Mouse (Mus musculus): ENCODE results near the gene Sertad1. TPM values are rescaled to one million over a fixed set of nuclear protein-coding genes. Genes with fewer than 3 reads are reported as not detected.
A peak's percentile ranks its signal among the peaks of the same experiment; 100 is the strongest.
"Not testable (repeated sequence)": the region's sequence is repeated elsewhere in the genome, so short reads cannot be mapped to it uniquely, and the experiment has no call there.

The Sertad1 gene
- total RNA-seq, 2 experiments from 2014 or later: 4.5 TPM

DNA sequence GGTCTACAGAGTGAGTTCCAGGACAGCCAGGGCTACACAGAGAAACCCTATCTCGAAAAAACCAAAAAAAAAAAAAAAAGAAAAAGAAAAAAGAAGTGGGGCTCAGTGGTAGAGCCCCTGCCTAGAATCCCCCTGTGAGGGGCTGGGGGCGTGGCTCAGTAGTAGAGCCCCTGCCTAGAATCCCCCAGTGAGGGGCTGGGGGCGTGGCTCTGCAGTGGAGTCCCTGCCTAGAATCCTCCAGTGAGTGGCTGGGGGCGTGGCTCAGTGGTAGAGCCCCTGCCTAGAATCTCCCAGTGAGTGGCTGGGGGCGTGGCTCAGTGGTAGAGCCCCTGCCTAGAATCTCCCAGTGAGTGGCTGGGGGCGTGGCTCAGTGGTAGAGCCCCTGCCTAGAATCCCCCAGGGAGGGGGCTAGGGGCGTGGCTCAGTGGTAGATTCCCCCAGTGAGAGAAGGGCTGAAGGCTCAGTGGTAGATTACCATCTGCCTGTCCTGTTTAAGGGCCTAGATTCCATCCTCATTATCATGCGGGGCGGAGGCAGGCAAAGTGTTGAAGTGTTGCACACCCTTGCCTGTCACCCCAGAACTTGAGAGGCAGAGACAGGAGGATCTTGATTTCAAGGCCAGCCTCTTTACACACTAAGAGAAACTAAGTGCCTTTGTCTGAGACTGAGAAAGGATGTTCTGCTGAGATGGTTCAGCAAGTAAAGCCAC lies 8.1 kb downstream of the Sertad1 start:
- DNase-seq (ENCODE audit: low spot score in 2 of 2): not testable (repeated sequence)

GRCm38 (mm10) chr7:27499036-27499435 lies 12.3 kb downstream of the Sertad1 start, which contains the start of gene Prx:
Prx (plus strand) TSS chr7:27499324.
- no peak for DNase-seq (ENCODE audit: low spot score in 2 of 2)

DNA sequence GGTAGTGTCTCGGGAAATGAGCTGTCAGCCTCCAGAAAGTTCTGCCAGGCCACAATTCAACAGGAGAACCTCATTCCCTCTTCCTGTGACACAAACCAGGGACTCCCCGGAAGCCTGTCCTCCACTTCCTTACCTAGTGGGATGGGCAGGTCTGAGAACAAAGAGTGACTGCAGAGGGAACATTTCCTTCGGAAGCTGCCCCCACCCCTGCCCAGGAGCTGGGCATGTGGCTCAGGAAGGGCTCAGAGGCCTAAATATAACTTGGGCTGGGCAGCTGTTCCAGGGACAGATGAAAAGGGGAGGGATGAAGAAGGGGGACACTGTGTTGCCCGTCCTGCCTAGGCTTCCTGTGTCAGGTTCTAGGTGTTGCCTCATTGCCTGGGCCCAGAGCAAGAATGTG lies 14.9 kb downstream of the Sertad1 start:
- DNase-seq (ENCODE audit: low spot score in 2 of 2): no peak

GRCm38 (mm10) chr7:27506765-27507370 lies 20.2 kb downstream of the Sertad1 start:
- no peak for DNase-seq (ENCODE audit: low spot score in 2 of 2)

DNA sequence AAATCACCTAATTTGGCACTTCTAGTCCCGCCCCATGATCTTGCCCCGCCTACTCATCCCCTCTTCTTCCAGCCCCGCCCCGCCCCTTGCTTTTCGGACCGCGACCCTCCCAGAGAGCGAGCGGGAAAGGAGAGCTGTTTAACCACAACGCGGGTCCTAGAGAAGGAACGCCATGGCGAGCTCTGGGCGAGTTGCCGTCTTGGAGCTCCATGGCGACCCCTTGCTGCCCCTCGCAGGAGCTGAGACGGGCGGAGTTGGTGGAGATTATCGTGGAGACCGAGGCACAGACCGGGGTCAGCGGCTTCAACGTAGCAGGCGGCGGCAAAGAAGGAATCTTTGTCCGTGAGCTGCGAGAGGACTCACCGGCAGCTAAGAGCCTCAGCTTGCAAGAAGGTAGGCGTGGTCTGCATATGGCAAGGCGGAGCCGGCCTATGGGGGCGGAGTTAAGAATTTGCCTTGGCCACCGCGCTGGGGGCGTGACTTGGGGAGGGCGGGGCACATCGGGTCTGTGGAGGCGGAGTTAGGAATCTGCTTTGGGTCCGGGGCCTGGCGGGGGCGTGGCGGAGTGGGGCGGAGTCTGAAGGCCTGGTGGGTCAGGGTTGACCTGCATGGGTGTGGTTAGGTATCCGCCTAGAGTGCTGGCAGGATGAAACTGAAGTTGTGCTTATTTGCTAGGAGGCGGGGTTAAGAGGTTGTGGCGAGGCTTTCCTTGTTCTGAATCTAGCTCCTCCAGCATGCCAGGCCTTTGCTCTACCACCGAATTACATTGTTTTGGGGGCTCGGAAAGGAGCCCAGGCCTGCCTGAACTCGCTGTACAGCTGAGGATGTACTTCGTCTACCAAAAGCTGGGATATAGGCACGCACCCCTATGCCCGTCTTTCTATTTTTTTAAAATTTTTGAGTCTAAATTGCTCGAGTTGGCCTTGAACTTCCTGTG lies 21.3 kb downstream of the Sertad1 start:
- peak; percentile 89 to 93 for DNase-seq (ENCODE audit: low spot score in 2 of 2)

DNA sequence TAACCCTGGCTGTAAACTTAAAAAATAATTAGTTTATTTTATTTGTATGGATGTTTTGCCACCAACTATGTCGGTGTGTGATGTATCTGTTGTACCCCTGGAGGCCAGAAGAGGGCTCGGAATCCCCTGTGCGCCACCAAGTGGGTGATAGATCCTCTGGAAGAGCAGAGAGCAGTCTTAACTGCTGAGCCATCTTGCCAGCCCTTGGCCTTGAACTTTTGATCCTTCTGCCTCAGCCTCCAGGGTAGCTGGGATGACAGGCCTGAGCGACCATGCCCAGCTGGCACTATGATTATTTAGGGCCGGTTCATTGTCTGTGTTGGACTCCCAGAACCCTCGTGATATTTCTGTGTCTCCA lies 21.9 kb downstream of the Sertad1 start:
- DNase-seq (ENCODE audit: low spot score in 2 of 2): peak; percentile 56 to 67

DNA sequence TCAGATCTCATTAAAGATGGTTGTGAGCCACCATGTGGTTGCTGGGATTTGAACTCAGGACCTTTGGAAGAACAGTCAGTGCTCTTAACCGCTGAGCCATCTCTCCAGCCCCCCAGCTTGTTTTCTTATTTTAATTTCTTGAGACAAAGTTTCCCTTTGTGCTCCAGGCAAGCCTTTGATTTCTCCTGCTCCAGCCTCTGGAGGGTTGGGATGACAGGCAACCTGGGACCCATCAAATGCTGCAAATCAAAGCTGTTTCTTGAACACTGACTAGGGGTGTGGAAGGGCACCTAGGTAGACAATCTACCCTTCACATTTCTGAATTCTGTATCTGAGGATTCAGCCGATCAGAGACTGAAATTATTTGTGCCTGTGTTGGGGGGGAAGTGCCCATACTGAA lies 24.1 kb downstream of the Sertad1 start:
- DNase-seq (ENCODE audit: low spot score in 2 of 2): no peak

- no peak for DNase-seq (ENCODE audit: low spot score in 2 of 2)
Observed at GRCm38 (mm10) chr7:27514961-27515360, 28.3 kb downstream of the Sertad1 start.

DNA sequence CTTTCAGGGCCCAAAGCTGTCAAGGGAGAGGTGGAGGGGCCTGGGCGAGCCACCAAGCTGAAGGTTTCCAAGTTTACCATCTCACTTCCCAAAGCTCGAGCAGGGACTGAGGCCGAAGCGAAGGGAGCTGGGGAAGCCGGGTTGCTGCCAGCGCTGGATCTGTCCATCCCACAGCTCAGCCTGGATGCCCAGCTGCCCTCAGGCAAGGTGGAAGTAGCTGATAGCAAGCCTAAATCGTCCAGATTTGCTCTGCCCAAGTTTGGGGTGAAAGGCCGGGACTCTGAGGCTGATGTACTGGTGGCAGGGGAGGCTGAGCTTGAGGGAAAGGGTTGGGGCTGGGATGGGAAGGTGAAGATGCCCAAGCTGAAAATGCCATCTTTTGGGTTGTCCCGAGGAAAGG lies 31.6 kb downstream of the Sertad1 start:
- DNase-seq (ENCODE audit: low spot score in 2 of 2): no peak

DNA sequence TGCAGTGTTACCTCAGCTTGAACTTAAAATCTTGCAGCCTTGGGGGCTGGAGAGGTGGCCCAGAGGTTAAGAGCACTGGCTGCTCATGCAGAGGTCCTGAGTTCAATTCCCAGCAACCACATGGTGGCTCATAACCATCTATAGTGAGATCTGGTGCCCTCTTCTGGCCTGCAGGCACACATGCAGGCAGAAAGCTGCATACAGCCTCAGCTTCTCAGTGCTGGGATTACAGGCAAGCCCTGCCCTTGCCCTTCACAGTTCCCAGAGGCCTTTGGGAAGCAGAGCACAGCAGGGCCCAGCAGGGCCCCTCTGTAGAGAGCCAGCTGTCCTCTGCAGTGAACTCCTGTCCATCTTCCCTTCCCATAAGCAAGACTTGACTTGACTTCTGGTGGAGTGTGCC lies 33.4 kb downstream of the Sertad1 start:
- no peak for DNase-seq (ENCODE audit: low spot score in 2 of 2)

DNA sequence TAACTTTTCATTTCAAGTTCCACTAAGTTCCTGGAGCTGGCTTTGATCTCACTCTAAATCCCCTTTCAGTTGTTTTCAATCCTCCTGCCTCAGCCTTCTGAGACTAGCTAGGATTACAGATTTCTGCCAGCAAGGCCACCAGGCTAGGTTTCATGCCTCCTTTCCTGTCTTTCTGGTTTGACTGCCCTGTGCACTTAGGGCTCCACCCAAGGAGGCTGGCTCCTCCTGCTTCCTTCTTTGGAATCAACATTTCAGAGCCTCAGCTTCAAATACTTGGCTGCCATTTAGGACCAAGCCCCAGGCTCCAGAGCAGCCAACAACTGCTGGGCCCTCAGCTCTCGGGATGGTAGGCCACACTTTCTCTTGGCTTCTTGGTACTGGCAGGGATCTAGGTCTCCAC lies 33.9 kb downstream of the Sertad1 start:
- DNase-seq (ENCODE audit: low spot score in 2 of 2): no peak

DNA sequence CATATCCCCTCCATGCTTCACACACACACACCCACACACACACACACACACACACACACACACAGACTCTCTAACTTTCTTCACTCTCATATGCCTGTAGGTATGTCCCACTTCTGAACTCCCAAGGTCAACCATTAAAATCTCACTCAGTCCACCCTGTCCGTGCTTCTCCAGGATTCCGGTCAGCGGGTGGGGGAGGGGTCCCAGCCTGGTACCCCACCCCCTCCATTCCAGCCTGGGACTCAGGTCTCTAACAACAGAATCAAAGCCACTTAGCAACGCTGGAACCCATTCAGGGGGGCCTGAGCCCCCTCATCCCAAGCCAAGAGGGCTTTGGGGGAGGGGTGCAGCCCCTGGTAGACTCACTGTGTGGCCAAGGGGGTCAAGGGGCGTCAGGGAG lies 36.3 kb downstream of the Sertad1 start, which contains the start of gene Hipk4:
Gene Hipk4 (plus strand): TSS at position 301 of the 400 bp plus-strand sequence.
- DNase-seq (ENCODE audit: low spot score in 2 of 2): no peak

- DNase-seq (ENCODE audit: low spot score in 2 of 2): no peak
Observed at GRCm38 (mm10) chr7:27523805-27524204, 37.1 kb downstream of the Sertad1 start.

GRCm38 (mm10) chr7:27526039-27526827 lies 39.5 kb downstream of the Sertad1 start:
- DNase-seq (ENCODE audit: low spot score in 2 of 2): peak; percentile 81 to 84

DNA sequence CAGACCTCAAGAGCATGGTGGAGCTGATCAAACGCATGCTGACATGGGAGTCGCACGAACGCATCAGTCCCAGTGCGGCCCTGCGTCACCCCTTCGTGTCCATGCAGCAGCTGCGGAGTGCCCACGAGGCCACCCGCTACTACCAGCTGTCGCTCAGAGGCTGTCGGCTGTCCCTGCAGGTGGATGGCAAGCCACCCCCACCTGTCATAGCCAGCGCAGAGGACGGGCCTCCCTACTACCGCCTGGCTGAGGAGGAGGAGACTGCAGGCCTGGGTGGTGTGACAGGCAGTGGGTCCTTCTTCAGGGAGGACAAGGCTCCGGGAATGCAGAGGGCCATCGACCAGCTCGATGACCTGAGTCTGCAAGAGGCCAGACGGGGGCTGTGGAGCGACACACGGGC lies 42.4 kb downstream of the Sertad1 start:
- peak in 1 of 2 experiments; percentile 38 for DNase-seq (ENCODE audit: low spot score in 2 of 2)

GRCm38 (mm10) chr7:27530937-27531336 lies 44.2 kb downstream of the Sertad1 start:
- DNase-seq (ENCODE audit: low spot score in 2 of 2): no peak

- no peak for DNase-seq (ENCODE audit: low spot score in 2 of 2)
Observed at GRCm38 (mm10) chr7:27531707-27532106, 45.0 kb downstream of the Sertad1 start.

DNA sequence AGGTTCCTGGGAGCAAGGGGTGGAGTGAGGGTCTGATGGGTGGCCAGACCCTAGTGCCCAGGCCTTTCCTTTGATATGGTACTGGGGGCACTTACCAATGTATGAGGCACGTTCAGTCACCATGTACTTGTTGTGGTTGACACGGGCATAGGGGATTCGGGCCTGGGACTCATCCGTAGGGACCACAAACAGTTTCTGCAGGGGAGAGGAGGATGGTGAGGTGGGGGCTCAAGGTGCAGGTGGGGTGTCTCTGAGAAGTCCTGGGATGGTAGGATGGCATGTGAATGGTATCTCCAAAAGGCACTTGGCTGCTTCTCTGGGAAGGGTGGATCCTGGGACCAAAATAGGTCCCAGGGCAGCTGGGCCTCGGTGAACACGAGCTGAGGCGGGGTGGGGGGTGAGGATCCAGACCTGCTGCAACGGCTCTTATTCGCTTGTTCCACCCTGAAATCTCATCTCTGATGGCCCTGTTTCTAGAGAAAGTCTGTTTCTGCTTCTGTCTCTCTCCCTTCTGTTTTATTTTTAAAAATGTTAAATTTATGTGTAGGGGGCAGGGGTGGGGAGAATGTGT lies 45.9 kb downstream of the Sertad1 start:
- DNase-seq (ENCODE audit: low spot score in 2 of 2): no peak

GRCm38 (mm10) chr7:27535386-27535785 lies 48.7 kb downstream of the Sertad1 start:
- DNase-seq (ENCODE audit: low spot score in 2 of 2): no peak

GRCm38 (mm10) chr7:27536618-27537017 lies 49.9 kb downstream of the Sertad1 start:
- DNase-seq (ENCODE audit: low spot score in 2 of 2): no peak

GRCm38 (mm10) chr7:27537998-27538397 lies 51.3 kb downstream of the Sertad1 start:
- DNase-seq (ENCODE audit: low spot score in 2 of 2): no peak
